Mouse (Mus musculus): ENCODE data around the gene Ppp2r5b.

DNA sequence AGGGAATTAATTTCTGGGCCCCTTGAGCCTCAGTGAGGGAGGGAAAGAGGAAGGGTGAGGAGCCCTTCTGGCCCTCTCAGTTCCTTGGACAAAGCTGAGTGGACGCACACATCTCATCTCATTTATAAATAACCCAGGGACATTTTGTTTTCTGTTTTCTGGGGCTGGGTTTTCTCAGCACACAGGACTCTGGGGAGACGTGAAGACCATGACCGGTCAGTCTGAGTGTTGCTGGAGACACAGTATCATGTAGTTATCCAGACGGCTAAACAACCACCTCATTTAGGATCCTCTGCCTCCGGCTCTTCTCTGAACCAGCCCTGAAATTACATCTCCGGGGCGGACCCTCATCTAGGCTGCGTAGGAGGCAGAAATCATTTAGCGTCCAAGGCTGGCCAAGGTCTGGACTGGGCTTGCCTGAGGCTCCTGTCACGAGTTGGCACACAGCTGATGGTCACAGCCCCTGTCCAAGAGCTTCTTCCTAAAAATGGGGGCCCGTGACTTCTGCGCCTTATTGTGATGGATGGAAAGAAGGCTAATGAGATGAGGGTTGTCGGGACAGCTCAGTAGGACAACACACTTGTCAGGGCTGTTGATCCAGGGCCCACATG lies 38.4 kb upstream of the Ppp2r5b start:
- TF ChIP-seq CTCF (IDR thresholded peaks at IDR 0.05; ENCODE audit: extremely low read depth, insufficient read depth, low read length) (no peak), POLR2A (IDR thresholded peaks at IDR 0.05; ENCODE audit: extremely low read depth, insufficient read depth, low read length) (no peak)

Data from cortical plate, adult 2 months (tissue).